Mouse (Mus musculus) E14TG2a.4 (cell line): ENCODE results near the gene Dhtkd1.

ENCODE experiments used
- CTCF ChIP-seq: conservative IDR thresholded peaks from 2 replicates; pipeline ENCODE4 v1.5.1; 2014; ENCODE audit warnings: low read length
- NANOG ChIP-seq: IDR thresholded peaks from 2 replicates; pipeline ENCODE4 v1.6.1; 2014; ENCODE audit warnings: borderline replicate concordance, low read length, mixed read lengths
- POU5F1 ChIP-seq: IDR thresholded peaks from 2 replicates; pipeline ENCODE4 v1.6.1; 2014; ENCODE audit warnings: low read length, borderline replicate concordance

- TF ChIP-seq CTCF, result no peak
- TF ChIP-seq POU5F1, result no peak
- TF ChIP-seq NANOG, result no peak
Observed at GRCm38 (mm10) chr2:5942416-5943032, at the start of gene Dhtkd1.
